Mouse (Mus musculus) spleen, postnatal 10 days (tissue): ENCODE results near the gene Tmem52.
A peak's percentile ranks its signal among the peaks of the same experiment; 100 is the strongest.
"Not testable (repeated sequence)": the region's sequence is repeated elsewhere in the genome, so short reads cannot be mapped to it uniquely, and the experiment has no call there.

Experiments used
- DNase-seq, 2 experiments: peaks; one replicate each; pipeline ENCODE4 v3.0.0; 2021 to 2022; ENCODE audit warnings: low spot score in 2 of 2

The Tmem52 gene

GRCm38 (mm10) chr4:155468952-155469351 is at the start of gene Tmem52:
TSS of gene Tmem52 (plus strand) at chr4:155469114.
- peak in 1 of 2 experiments; percentile 54 for DNase-seq

- no peak for DNase-seq
These were observed 48.8 kb upstream of the Tmem52 start for GRCm38 (mm10) chr4:155420137-155420536.

- DNase-seq: not testable (repeated sequence)
These were observed 47.2 kb upstream of the Tmem52 start for GRCm38 (mm10) chr4:155421412-155422370.

- no peak for DNase-seq
These were observed 44.9 kb upstream of the Tmem52 start for GRCm38 (mm10) chr4:155423988-155424387.

GRCm38 (mm10) chr4:155426272-155426671 is 42.6 kb upstream of the Tmem52 start:
- no peak for DNase-seq

- DNase-seq: no peak
These were observed 40.5 kb upstream of the Tmem52 start for GRCm38 (mm10) chr4:155428442-155428841.

- no peak for DNase-seq
These were observed 39.7 kb upstream of the Tmem52 start for GRCm38 (mm10) chr4:155429202-155429601.

- DNase-seq: no peak
These were observed 36.6 kb upstream of the Tmem52 start for GRCm38 (mm10) chr4:155432358-155432757.

GRCm38 (mm10) chr4:155433993-155434392 is 34.9 kb upstream of the Tmem52 start:
- DNase-seq: no peak

- DNase-seq: no peak
These were observed 26.1 kb upstream of the Tmem52 start for GRCm38 (mm10) chr4:155442808-155443207.

GRCm38 (mm10) chr4:155451597-155451996 is 17.3 kb upstream of the Tmem52 start:
- no peak for DNase-seq

- DNase-seq: no peak
These were observed 10.3 kb upstream of the Tmem52 start for GRCm38 (mm10) chr4:155458575-155458974.

GRCm38 (mm10) chr4:155463050-155463449 is 5.9 kb upstream of the Tmem52 start:
- no peak for DNase-seq

- DNase-seq: no peak
These were observed 5.3 kb upstream of the Tmem52 start for GRCm38 (mm10) chr4:155463611-155464010.

GRCm38 (mm10) chr4:155464061-155464460 is 4.9 kb upstream of the Tmem52 start:
- no peak for DNase-seq

- no peak for DNase-seq
These were observed 3.3 kb upstream of the Tmem52 start for GRCm38 (mm10) chr4:155465607-155466006.

GRCm38 (mm10) chr4:155466080-155466479 is 2.8 kb upstream of the Tmem52 start:
- no peak for DNase-seq

- DNase-seq: no peak
These were observed 1.5 kb upstream of the Tmem52 start for GRCm38 (mm10) chr4:155467237-155468010.

GRCm38 (mm10) chr4:155469590-155470262 is 812 bp downstream of the Tmem52 start:
- DNase-seq: no peak

GRCm38 (mm10) chr4:155470263-155470953 is 1.5 kb downstream of the Tmem52 start:
- DNase-seq: no peak

- DNase-seq: no peak
These were observed 2.1 kb downstream of the Tmem52 start for GRCm38 (mm10) chr4:155470997-155471396.
